Mouse (Mus musculus): ENCODE data around the gene Cacna1h.

The Cacna1h gene

GRCm38 (mm10) chr17:25340003-25340402 lies 93.6 kb downstream of the Cacna1h start:
- TF ChIP-seq GATA4 (IDR thresholded peaks at IDR 0.05; ENCODE audit: insufficient replicate concordance, low read length), result no peak

- TF ChIP-seq GATA4 (IDR thresholded peaks at IDR 0.05; ENCODE audit: insufficient replicate concordance, low read length), result no peak
Measured at GRCm38 (mm10) chr17:25338218-25338617, 95.4 kb downstream of the Cacna1h start.

- no peak for TF ChIP-seq GATA4 (IDR thresholded peaks at IDR 0.05; ENCODE audit: insufficient replicate concordance, low read length)
Measured at GRCm38 (mm10) chr17:25333943-25334342, 99.6 kb downstream of the Cacna1h start.

GRCm38 (mm10) chr17:25332321-25332720 lies 101.3 kb downstream of the Cacna1h start:
- no peak for TF ChIP-seq GATA4 (IDR thresholded peaks at IDR 0.05; ENCODE audit: insufficient replicate concordance, low read length)

All from liver, adult (tissue).